Mouse (Mus musculus): Measurements from ENCODE around the gene Fam117a.

DNA sequence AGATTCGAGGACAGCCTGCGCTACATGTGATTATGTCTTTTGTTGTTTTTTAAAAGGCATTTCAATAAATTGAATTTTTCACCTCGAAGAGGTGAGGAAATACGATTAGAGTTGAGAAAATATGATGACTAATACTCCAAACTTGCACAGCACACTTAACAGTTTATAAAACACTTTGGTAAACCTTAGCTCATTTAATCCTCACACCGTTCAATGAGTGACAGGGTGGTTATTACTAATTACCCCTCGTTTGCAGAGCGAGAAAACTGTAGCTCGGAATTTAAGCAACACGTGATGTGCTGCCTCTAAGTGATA lies 47.1 kb downstream of the Fam117a start:
- TF ChIP-seq CTCF (IDR thresholded peaks at IDR 0.05; ENCODE audit: low read depth) (no peak), EP300 (IDR thresholded peaks at IDR 0.05; ENCODE audit: low read depth) (no peak)
